Mouse (Mus musculus): ENCODE data around the gene St6galnac3. TPM values are rescaled to one million over a fixed set of nuclear protein-coding genes. Genes with fewer than 3 reads are reported as not detected.

Gene St6galnac3
- polyA plus RNA-seq, 1 experiment from 2014 or later = 4.5 TPM

GRCm38 (mm10) chr3:153421060-153421917, 303.7 kb downstream of the St6galnac3 start:
- Histone ChIP-seq H3K4me3 (ENCODE audit: low read depth, low read length) (no peak overlapping the region), H3K27me3 (ENCODE audit: control insufficient read depth, insufficient read depth, low read length) (no peaks in the 10 kb centered on the region), H3K4me2 (replicated peaks; ENCODE audit: low read depth) (no peak overlapping the region), H3K4me1 (replicated peaks; ENCODE audit: control insufficient read depth, insufficient read depth) (no peaks in the 10 kb centered on the region), H3K36me3 (ENCODE audit: control insufficient read depth, insufficient read depth, low read length) (no peaks in the 10 kb centered on the region), H3K9me3 (ENCODE audit: control insufficient read depth, low read length) (no peaks in the 10 kb centered on the region), H3K27ac (replicated peaks) (no peak overlapping the region), H3K9ac (ENCODE audit: low read length) (no peak overlapping the region)
- 78% methylated on average over 14 of the region's 14 CpGs for WGBS
- no peak for DNase-seq (ENCODE audit: low spot score)
- TF ChIP-seq CTCF (IDR thresholded peaks at IDR 0.05; ENCODE audit: low read depth) = no peak
- TF ChIP-seq EP300 (optimal IDR thresholded peaks at IDR 0.05) = no peak
- ATAC-seq (ENCODE audit: low FRiP score, low TSS enrichment) = no peak

DNA sequence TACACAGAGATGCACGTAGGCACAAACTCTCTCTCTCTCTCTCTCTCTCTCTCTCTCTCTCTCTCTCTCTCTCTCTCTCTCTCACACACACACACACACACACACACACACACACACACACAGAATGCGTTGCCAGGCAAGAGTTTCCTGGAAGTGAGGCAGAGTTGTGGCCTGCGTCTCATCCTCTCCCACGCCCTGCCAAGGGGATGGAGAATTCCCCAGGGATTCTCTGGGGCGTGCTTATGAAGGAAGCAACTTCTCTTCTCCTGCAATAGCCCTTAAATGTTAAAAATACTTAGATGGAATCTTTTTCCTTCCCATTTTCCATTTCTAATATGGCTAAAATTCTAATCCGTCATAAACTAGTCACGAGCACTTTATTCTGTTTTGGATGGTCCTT, 305.6 kb downstream of the St6galnac3 start:
- Histone ChIP-seq H3K9ac (ENCODE audit: low read length) (no peak overlapping the region), H3K9me3 (ENCODE audit: control insufficient read depth, low read length) (no peaks in the 10 kb centered on the region), H3K4me2 (replicated peaks; ENCODE audit: low read depth) (no peak overlapping the region), H3K4me1 (replicated peaks; ENCODE audit: control insufficient read depth, insufficient read depth) (no peaks in the 10 kb centered on the region), H3K27me3 (ENCODE audit: control insufficient read depth, insufficient read depth, low read length) (no peaks in the 10 kb centered on the region), H3K4me3 (ENCODE audit: low read depth, low read length) (no peak overlapping the region), H3K36me3 (ENCODE audit: control insufficient read depth, insufficient read depth, low read length) (no peaks in the 10 kb centered on the region), H3K27ac (replicated peaks) (no peak overlapping the region)
- TF ChIP-seq CTCF (IDR thresholded peaks at IDR 0.05; ENCODE audit: low read depth) = no peak
- DNase-seq (ENCODE audit: low spot score) (no peak), ATAC-seq (ENCODE audit: low FRiP score, low TSS enrichment) (no peak)
- WGBS = 73% methylated on average over 7 of the region's 7 CpGs

GRCm38 (mm10) chr3:153417001-153417400, 308.0 kb downstream of the St6galnac3 start:
- H3K27me3 ChIP-seq (ENCODE audit: control insufficient read depth, insufficient read depth, low read length) = no peaks in the 10 kb centered on the region
- no peak for TF ChIP-seq CTCF (IDR thresholded peaks at IDR 0.05; ENCODE audit: low read depth)
- TF ChIP-seq EP300 (optimal IDR thresholded peaks at IDR 0.05) = no peak
- H3K4me3 ChIP-seq (ENCODE audit: low read depth, low read length) = no peak overlapping the region
- no peak for DNase-seq (ENCODE audit: low spot score)
- H3K27ac ChIP-seq (replicated peaks) = no peak overlapping the region
- H3K9me3 ChIP-seq (ENCODE audit: control insufficient read depth, low read length) = no peaks in the 10 kb centered on the region
- H3K36me3 ChIP-seq (ENCODE audit: control insufficient read depth, insufficient read depth, low read length) = no peaks in the 10 kb centered on the region
- no peak overlapping the region for H3K4me2 ChIP-seq (replicated peaks; ENCODE audit: low read depth)
- no peak for ATAC-seq (ENCODE audit: low FRiP score, low TSS enrichment)
- WGBS = 59% methylated on average over 9 of the region's 9 CpGs
- no peaks in the 10 kb centered on the region for H3K4me1 ChIP-seq (replicated peaks; ENCODE audit: control insufficient read depth, insufficient read depth)
- no peak overlapping the region for H3K9ac ChIP-seq (ENCODE audit: low read length)

GRCm38 (mm10) chr3:153416383-153416782, 308.6 kb downstream of the St6galnac3 start:
- no peak for DNase-seq (ENCODE audit: low spot score)
- H3K36me3 ChIP-seq (ENCODE audit: control insufficient read depth, insufficient read depth, low read length) = no peaks in the 10 kb centered on the region
- H3K27me3 ChIP-seq (ENCODE audit: control insufficient read depth, insufficient read depth, low read length) = no peaks in the 10 kb centered on the region
- no peak overlapping the region for H3K4me2 ChIP-seq (replicated peaks; ENCODE audit: low read depth)
- ATAC-seq (ENCODE audit: low FRiP score, low TSS enrichment) = no peak
- no peaks in the 10 kb centered on the region for H3K9me3 ChIP-seq (ENCODE audit: control insufficient read depth, low read length)
- no peak overlapping the region for H3K27ac ChIP-seq (replicated peaks)
- WGBS = 70% methylated on average over 4 of the region's 4 CpGs
- no peak for TF ChIP-seq CTCF (IDR thresholded peaks at IDR 0.05; ENCODE audit: low read depth)
- no peak for TF ChIP-seq EP300 (optimal IDR thresholded peaks at IDR 0.05)
- H3K4me3 ChIP-seq (ENCODE audit: low read depth, low read length) = no peak overlapping the region
- no peaks in the 10 kb centered on the region for H3K4me1 ChIP-seq (replicated peaks; ENCODE audit: control insufficient read depth, insufficient read depth)
- H3K9ac ChIP-seq (ENCODE audit: low read length) = no peak overlapping the region

GRCm38 (mm10) chr3:153414132-153414531, 310.8 kb downstream of the St6galnac3 start:
- Histone ChIP-seq H3K27ac (replicated peaks) (no peak overlapping the region), H3K4me3 (ENCODE audit: low read depth, low read length) (no peak overlapping the region), H3K36me3 (ENCODE audit: control insufficient read depth, insufficient read depth, low read length) (no peaks in the 10 kb centered on the region), H3K27me3 (ENCODE audit: control insufficient read depth, insufficient read depth, low read length) (no peaks in the 10 kb centered on the region), H3K4me2 (replicated peaks; ENCODE audit: low read depth) (no peak overlapping the region), H3K9me3 (ENCODE audit: control insufficient read depth, low read length) (no peaks in the 10 kb centered on the region), H3K9ac (ENCODE audit: low read length) (no peak overlapping the region), H3K4me1 (replicated peaks; ENCODE audit: control insufficient read depth, insufficient read depth) (no peaks in the 10 kb centered on the region)
- no peak for DNase-seq (ENCODE audit: low spot score)
- TF ChIP-seq EP300 (optimal IDR thresholded peaks at IDR 0.05) = no peak
- TF ChIP-seq CTCF (IDR thresholded peaks at IDR 0.05; ENCODE audit: low read depth) = no peak
- WGBS = 91% methylated on average over 2 of the region's 2 CpGs
- no peak for ATAC-seq (ENCODE audit: low FRiP score, low TSS enrichment)

- H3K4me3 ChIP-seq (ENCODE audit: low read depth, low read length) = no peak overlapping the region
- no peaks in the 10 kb centered on the region for H3K9me3 ChIP-seq (ENCODE audit: control insufficient read depth, low read length)
- DNase-seq (ENCODE audit: low spot score) (no peak), ATAC-seq (ENCODE audit: low FRiP score, low TSS enrichment) (no peak)
- H3K27me3 ChIP-seq (ENCODE audit: control insufficient read depth, insufficient read depth, low read length) = no peaks in the 10 kb centered on the region
- 88% methylated on average over 9 of the region's 9 CpGs for WGBS
- H3K4me1 ChIP-seq (replicated peaks; ENCODE audit: control insufficient read depth, insufficient read depth) = no peaks in the 10 kb centered on the region
- H3K4me2 ChIP-seq (replicated peaks; ENCODE audit: low read depth) = no peak overlapping the region
- H3K27ac ChIP-seq (replicated peaks) = no peak overlapping the region
- TF ChIP-seq EP300 (optimal IDR thresholded peaks at IDR 0.05) (no peak), CTCF (IDR thresholded peaks at IDR 0.05; ENCODE audit: low read depth) (no peak)
- H3K9ac ChIP-seq (ENCODE audit: low read length) = no peak overlapping the region
- H3K36me3 ChIP-seq (ENCODE audit: control insufficient read depth, insufficient read depth, low read length) = no peaks in the 10 kb centered on the region
Measured at GRCm38 (mm10) chr3:153409286-153409685, 315.7 kb downstream of the St6galnac3 start.
